Mouse (Mus musculus): ENCODE measurements around the gene Capn13.

DNA sequence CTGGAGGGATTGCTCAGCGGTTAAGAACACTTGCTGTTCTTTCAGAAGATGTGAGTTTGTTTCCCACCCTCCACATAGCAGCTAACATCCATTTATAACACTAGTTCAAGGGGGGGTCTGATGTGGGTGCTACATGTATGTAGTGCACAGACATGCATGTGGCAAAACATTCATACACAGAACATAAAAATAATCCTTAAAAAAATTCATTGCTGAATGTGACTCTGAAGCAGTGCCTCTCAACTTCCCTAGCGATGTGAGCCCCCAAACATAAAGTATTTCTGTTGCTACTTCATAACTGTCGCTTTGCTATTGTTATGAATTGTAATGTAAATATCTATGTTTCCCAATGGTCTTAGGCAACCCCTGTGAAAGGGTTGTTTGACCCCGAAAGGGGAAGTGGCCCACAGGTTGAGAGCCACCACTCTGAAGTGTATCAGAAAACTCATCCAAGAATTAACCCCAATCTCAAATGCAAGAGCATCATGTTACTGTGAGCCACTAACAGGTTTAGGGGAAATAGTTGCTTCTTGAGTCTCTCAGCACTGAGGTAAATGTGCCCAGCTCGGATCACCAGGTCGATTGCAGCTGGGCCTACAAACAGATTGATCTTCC is 15.6 kb upstream of the Capn13 start:
- TF ChIP-seq CTCF (IDR thresholded peaks at IDR 0.05) (no peak), POLR2A (IDR thresholded peaks at IDR 0.05; ENCODE audit: insufficient read depth, low read depth, low read length) (no peak)

Measured in heart, adult 2 months (tissue).